ENCODE assay signal across 26 mouse cellular contexts in genomic region chr1:140406631-140407288, GRCm38 (mm10).
DNase-seq lines count a peak whose midpoint lies in the region; ATAC-seq lines count a peak whose summit lies in the region.
"Had no signal": no experiment of that assay in that cellular context is flagged by ENCODE, and none has a peak within 500 bp of the region (broad histone marks: within the 10 kb centered on the region; RNA-seq: fewer than 3 reads in every experiment).

No protein-coding gene starts in this region.

- WGBS in kidney, embryonic 16.5 days = 80% methylated on average over 4 of the region's 4 CpGs
- WGBS in liver, embryonic 16.5 days (ENCODE audit: insufficient replicate concordance) = 52% methylated on average over 4 of the region's 4 CpGs
- WGBS in liver, embryonic 12.5 days (ENCODE audit: insufficient replicate concordance) = 51% methylated on average over 4 of the region's 4 CpGs
- 68% methylated on average over 4 of the region's 4 CpGs for whole genome bisulfite sequencing in intestine, embryonic 16.5 days

- no peak overlapping the region for H3K9ac ChIP-seq in kidney, embryonic 16.5 days (replicated peaks; ENCODE audit: low read length)
- no peak overlapping the region for H3K9ac ChIP-seq in liver, embryonic 16.5 days (ENCODE audit: low read depth, low read length)
- H3K9ac ChIP-seq in liver, embryonic 12.5 days = no peak overlapping the region
- H3K9ac ChIP-seq in intestine, embryonic 16.5 days (ENCODE audit: low read depth, low read length) = no peak overlapping the region
- H3K9ac ChIP-seq: embryonic facial prominence, embryonic 12.5 days; embryonic facial prominence, embryonic 15.5 days; forebrain, postnatal 0 days; hindbrain, embryonic 12.5 days had no signal

- ATAC-seq in kidney, embryonic 16.5 days (ENCODE audit: low FRiP score, low TSS enrichment) = no peak
- peak; percentile 67; the same call in 1 of the 2 replicates for ATAC-seq in liver, embryonic 16.5 days (ENCODE audit: low read depth)
- no peak for ATAC-seq in liver, embryonic 12.5 days
- peak; percentile 89 for ATAC-seq in intestine, embryonic 16.5 days
- ATAC-seq: forebrain, embryonic 14.5 days; forebrain, postnatal 0 days; Patski had no signal

- no peak overlapping the region for H3K4me3 ChIP-seq in kidney, embryonic 16.5 days (ENCODE audit: low read length)
- no peak overlapping the region for H3K4me3 ChIP-seq in liver, embryonic 16.5 days (ENCODE audit: low read depth, low read length)
- no peak overlapping the region for H3K4me3 ChIP-seq in liver, embryonic 12.5 days
- no peak overlapping the region for H3K4me3 ChIP-seq in intestine, embryonic 16.5 days (ENCODE audit: low read length)
- H3K4me3 ChIP-seq: embryonic facial prominence, embryonic 12.5 days; embryonic facial prominence, embryonic 15.5 days; gastrocnemius, adult 2 months; hindbrain, embryonic 12.5 days had no signal

- H3K9me3 ChIP-seq in kidney, embryonic 16.5 days (ENCODE audit: low read length) = no peaks in the 10 kb centered on the region
- no peaks in the 10 kb centered on the region for H3K9me3 ChIP-seq in liver, embryonic 16.5 days (replicated peaks; ENCODE audit: control insufficient read depth, low read length)
- no peaks in the 10 kb centered on the region for H3K9me3 ChIP-seq in liver, embryonic 12.5 days (replicated peaks)
- no peaks in the 10 kb centered on the region for H3K9me3 ChIP-seq in intestine, embryonic 16.5 days (ENCODE audit: control insufficient read depth, low read length)
- H3K9me3 ChIP-seq: embryonic facial prominence, embryonic 12.5 days; embryonic facial prominence, embryonic 15.5 days; hindbrain, embryonic 12.5 days had no signal

- H3K27me3 ChIP-seq in kidney, embryonic 16.5 days (ENCODE audit: insufficient read depth, low read length) = no peaks in the 10 kb centered on the region
- no peaks in the 10 kb centered on the region for H3K27me3 ChIP-seq in liver, embryonic 16.5 days (ENCODE audit: control insufficient read depth, insufficient read depth, low read depth, low read length)
- H3K27me3 ChIP-seq in liver, embryonic 12.5 days (replicated peaks) = no peaks in the 10 kb centered on the region
- H3K27me3 ChIP-seq in intestine, embryonic 16.5 days (replicated peaks; ENCODE audit: control insufficient read depth, insufficient read depth, low read length) = no peaks in the 10 kb centered on the region
- H3K27me3 ChIP-seq: CH12.LX; embryonic facial prominence, embryonic 12.5 days; embryonic facial prominence, embryonic 15.5 days; hindbrain, embryonic 12.5 days; Patski had no signal

- peaks cover 6% of the 10 kb centered on the region; the same call in 1 of the 2 replicates for H3K4me1 ChIP-seq in kidney, embryonic 16.5 days (ENCODE audit: insufficient read depth, low read length)
- no peaks in the 10 kb centered on the region for H3K4me1 ChIP-seq in liver, embryonic 16.5 days (ENCODE audit: control insufficient read depth, low read depth, low read length)
- H3K4me1 ChIP-seq in liver, embryonic 12.5 days = no peaks in the 10 kb centered on the region
- H3K4me1 ChIP-seq in intestine, embryonic 16.5 days (ENCODE audit: control insufficient read depth, insufficient read depth, low read length) = peaks cover 5% of the 10 kb centered on the region
- H3K4me1 ChIP-seq: embryonic facial prominence, embryonic 12.5 days; embryonic facial prominence, embryonic 15.5 days; hindbrain, embryonic 12.5 days had no signal

- H3K4me2 ChIP-seq in kidney, embryonic 16.5 days (replicated peaks; ENCODE audit: low read depth, low read length) = no peak overlapping the region
- H3K4me2 ChIP-seq in liver, embryonic 16.5 days (ENCODE audit: low read depth, low read length) = no peak overlapping the region
- no peak overlapping the region for H3K4me2 ChIP-seq in liver, embryonic 12.5 days
- H3K4me2 ChIP-seq in intestine, embryonic 16.5 days (ENCODE audit: low read depth, low read length) = no peak overlapping the region
- H3K4me2 ChIP-seq: embryonic facial prominence, embryonic 12.5 days; embryonic facial prominence, embryonic 15.5 days; heart, embryonic 11.5 days; hindbrain, embryonic 12.5 days had no signal

- H3K27ac ChIP-seq in kidney, embryonic 16.5 days (ENCODE audit: low read length) = no peak overlapping the region
- H3K27ac ChIP-seq in liver, embryonic 16.5 days (ENCODE audit: low read length) = no peak overlapping the region
- no peak overlapping the region for H3K27ac ChIP-seq in liver, embryonic 12.5 days
- H3K27ac ChIP-seq in intestine, embryonic 16.5 days (ENCODE audit: low read length) = no peak overlapping the region
- H3K27ac ChIP-seq: embryonic facial prominence, embryonic 12.5 days; embryonic facial prominence, embryonic 15.5 days; gastrocnemius, adult 2 months; hindbrain, embryonic 12.5 days had no signal

- DNase-seq in kidney, adult 9 months = peak; percentile 56
- DNase-seq in right cerebral cortex, postnatal 25 days = no peak
- DNase-seq in left cerebral cortex, postnatal 4 days = no peak
- DNase-seq: adrenal gland, adult 2 months; adrenal gland, postnatal 14 days; B cell, adult 2 months; cerebellum, adult 11 months; cerebellum, adult 2 months; cerebellum, adult 9-11 months; cerebellum, postnatal 25 days; forebrain, postnatal 0 days; gastrocnemius, adult 2 months; gastrocnemius, postnatal 14 days; heart, adult 11 months had no signal

- intact Hi-C loops in left cerebral cortex, postnatal 4 days (cut with DNase I) = no loop called here

- no peaks in the 10 kb centered on the region for H3K36me3 ChIP-seq in kidney, embryonic 16.5 days (ENCODE audit: insufficient read depth, low read length)
- H3K36me3 ChIP-seq in liver, embryonic 16.5 days (ENCODE audit: control insufficient read depth, insufficient read depth) = no peaks in the 10 kb centered on the region
- H3K36me3 ChIP-seq in liver, embryonic 12.5 days = no peaks in the 10 kb centered on the region
- no peaks in the 10 kb centered on the region for H3K36me3 ChIP-seq in intestine, embryonic 16.5 days (ENCODE audit: control insufficient read depth, insufficient read depth, low read length)
- H3K36me3 ChIP-seq: embryonic facial prominence, embryonic 12.5 days; embryonic facial prominence, embryonic 15.5 days; G1E; hindbrain, embryonic 12.5 days had no signal

Comparison
In these comparisons a context has a peak if more than half of its experiments do, and no peak if none do; other contexts are left out.
1. ATAC-seq: peak in liver, embryonic 16.5 days (single experiment) and intestine, embryonic 16.5 days (single experiment); none in kidney, embryonic 16.5 days (single experiment) and liver, embryonic 12.5 days (single experiment).